Mouse (Mus musculus): ENCODE measurements at regions not wholly inside any gene's neighbourhood (a gene's known extent, or its start where the extent isn't known, plus 50 kb on each side); places are given as distances from the start of the nearest gene placed in this dataset.

DNA sequence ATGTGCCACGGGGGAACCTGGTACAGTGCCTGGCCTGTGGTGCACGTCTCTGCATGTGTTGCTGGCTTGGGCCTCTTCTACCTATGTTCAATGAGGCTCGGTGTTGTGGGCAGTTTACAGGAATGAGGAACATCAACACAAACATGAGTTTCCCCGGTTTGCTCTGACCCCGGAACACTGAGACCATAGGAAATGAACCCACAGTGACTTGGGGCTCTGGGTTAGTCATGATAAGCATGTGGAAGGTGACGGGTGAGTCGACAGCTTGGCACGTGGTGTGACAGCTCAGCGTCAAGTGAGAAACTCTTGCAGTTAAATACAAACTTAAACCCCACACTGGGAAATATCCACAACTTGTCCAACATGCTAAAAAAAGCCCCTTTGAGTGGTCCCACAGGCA, 122.4 kb upstream of the Klf14 start:
- intact Hi-C loops (cut with DNase I): no loop called here
- DNase-seq: no peak

DNA sequence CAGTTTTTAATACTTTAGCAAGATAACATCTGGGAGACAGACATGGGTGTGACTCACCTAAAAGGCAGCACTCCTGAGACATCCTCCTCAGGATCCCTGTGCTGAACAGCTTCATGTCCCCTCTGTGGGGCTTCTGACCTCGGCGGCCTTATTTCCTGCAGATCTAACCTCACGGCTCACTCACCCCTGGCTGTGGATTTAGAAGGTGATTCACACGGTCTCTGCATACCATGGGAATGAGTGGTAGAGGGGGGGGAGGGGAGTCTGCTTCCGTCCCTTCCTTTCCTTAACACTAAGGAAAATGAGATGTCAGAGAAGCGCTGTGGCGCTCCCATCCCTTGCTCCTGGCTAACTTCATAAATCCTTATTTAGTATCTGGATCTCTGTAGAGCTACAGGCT, 123.1 kb upstream of the Klf14 start:
- intact Hi-C loops (cut with DNase I): no loop called here
- no peak for DNase-seq

DNA sequence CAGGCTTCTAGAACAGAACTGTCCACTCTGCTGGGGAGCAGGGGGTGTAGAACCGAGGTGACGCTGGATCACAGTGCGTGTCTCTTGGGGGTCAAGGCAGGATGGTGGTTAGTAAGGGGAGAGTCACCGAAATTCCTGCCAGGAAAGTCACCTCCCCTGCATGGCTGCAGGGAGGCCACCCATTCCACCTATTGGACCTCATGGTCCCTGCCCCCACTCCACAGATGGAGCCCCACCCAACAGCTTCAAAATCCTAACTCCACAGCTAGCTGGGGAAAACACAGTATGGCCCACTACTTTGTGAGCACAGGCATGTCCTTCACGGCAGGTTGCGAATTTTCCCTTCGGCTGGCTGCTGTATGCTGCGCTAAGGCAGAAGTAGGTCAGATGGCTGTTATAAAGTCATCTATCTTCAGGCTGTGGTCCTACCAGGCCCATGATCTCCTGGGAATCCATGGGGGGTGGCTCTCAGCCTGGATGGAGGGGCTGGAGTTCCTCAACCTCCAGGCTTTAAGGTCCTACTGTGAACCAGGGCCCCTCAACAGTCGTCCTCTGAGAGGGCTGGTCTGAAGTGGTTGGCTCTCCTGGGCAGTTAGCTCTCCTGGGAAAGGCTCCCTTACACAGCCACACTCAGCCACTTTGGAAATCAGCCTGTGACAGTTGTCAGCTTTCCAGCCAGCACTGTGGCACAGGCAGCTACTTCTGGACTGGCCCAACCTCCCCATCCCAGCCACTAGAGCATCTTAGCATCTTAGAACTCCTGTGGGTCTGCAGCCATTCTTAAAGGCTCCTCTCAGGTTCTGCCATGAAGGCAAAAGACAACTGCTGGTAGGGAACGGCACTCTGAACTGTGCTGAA, 124.0 kb upstream of the Klf14 start:
- DNase-seq: peak; percentile 55 to 59
- intact Hi-C loops (cut with DNase I): no loop called here

DNA sequence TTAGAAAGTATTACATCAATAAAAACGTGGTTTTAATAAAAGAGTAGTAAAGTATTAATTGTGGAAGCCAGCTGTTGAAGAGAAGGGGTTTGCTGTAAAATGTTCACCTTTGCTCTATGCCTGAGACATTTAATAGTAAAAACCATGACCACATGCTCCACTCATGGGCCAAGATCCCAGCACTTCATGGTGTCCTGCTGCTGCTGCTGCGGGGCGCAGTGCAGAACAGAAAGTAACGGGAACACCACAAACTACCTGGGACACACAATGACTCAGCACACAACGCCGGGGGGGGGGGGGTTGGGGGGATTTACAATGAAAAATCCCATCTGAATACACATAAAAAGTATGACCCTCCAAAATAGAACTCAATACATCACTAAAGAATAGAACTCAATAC, 124.8 kb upstream of the Klf14 start:
- DNase-seq: no peak
- intact Hi-C loops (cut with DNase I): no loop called here

DNA sequence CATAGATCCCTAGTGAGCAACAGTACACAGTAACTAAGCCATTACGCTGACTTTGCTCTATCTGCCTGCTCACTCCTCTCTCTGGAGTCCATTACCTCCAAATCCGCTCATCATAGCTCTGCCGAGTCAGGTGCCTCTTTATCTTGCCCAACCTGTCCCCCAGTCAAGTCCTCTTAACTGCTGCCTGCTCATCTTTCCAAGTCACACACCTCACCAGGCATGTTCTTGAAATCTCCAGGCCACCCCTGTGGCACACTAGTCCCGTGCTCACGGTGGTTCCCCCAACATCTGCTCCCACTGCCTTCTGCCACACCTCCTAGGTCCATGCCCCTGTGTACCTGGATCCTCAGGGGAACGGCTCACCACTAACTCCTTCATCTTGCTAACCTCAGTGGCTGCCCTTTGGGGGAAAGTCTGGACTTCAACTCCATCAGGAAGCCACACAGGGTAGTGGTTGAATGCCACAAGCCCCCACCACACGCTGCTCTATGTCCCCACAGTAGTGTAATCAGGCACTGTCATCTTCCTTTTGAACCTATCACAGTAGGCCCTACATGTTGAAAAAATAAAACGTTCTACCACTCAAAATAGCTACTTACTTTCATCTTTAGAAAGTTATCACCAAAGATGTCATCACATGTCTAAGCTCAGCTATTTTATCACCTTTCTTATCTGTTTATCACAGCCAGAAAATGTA, 126.3 kb upstream of the Klf14 start:
- DNase-seq: no peak
- intact Hi-C loops (cut with DNase I): no loop called here

DNA sequence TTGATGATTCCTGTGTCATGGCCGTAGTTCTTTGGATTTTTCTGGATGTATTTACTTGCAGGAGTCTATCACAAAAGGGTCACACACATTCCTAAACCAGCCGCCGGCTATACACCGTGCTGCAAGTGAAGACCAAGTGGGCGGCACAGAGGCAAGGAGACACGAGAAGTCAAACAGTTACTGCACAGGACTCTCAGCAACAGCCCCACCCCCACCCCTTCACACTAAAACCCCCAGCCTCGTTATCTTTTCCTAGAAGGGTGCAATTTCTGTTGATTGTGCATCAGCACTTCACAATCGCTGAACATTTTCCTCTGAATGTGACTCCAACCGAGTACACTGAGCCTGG, 126.9 kb upstream of the Klf14 start:
- no peak for DNase-seq
- intact Hi-C loops (cut with DNase I): no loop called here

DNA sequence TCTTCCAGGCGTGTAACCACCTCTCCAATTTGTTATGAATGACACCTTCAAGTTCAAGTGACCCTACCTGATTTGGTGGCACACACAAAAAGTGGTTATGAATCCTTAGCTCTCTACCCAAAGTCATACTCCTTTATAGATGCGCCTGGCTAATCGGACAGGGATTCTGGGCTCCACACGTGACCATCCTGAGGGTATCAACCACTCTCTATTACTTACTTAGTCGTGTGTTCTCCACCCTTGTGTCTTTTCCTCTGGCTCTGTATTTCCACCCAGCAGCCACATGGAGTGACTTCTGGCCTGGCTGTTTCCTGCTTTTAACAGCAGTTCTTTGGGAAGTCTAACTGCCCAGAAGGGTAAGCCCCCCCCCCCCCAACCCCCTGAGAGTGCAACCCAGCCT, 127.4 kb upstream of the Klf14 start:
- DNase-seq: no peak
- intact Hi-C loops (cut with DNase I): no loop called here

DNA sequence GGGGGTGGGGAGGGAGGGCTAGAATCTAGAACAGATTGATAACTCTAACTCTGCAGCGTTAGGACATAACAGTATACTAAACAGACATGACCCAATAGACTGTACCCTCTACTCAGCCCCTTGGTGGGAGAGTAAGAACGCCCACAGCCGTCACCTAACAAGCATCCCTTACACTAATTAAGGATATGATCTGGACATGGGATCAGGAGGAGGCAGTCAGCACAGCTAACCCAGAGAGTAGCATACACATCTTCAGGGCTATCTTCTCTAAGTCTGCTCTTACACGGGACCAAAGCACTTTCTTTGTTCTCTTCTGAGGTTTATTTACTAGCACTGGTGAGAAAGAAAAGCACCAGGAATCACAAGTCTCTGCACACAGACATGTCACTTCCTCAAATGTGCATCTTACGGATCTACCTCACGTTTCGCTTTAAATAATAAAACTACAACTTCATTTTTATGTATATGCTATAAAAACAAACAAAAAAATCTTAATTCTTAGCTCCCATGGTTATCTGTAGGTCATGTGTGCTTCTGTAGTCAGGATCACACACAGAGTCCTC, 128.0 kb upstream of the Klf14 start:
- intact Hi-C loops (cut with DNase I): no loop called here
- no peak for DNase-seq

DNA sequence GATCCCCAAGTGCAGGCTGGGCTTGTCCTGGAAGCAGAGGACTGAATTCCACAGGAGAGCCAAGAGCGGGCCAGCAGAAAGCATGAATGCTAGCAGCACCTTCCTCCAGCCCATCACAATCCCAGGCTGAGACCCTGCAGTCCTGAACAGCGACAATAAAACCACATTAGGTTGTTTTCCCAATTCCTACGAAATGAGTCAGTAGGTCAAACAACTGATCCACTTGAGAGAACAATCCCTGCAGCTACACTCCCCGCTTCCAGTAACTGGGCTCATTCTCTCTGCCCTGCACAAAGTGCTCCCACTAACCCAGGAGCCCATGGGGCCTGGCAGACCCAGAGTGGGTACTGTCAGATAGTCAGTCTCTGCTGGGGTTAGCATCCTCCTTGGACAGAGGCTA, 128.6 kb upstream of the Klf14 start:
- intact Hi-C loops (cut with DNase I): no loop called here
- no peak for DNase-seq

DNA sequence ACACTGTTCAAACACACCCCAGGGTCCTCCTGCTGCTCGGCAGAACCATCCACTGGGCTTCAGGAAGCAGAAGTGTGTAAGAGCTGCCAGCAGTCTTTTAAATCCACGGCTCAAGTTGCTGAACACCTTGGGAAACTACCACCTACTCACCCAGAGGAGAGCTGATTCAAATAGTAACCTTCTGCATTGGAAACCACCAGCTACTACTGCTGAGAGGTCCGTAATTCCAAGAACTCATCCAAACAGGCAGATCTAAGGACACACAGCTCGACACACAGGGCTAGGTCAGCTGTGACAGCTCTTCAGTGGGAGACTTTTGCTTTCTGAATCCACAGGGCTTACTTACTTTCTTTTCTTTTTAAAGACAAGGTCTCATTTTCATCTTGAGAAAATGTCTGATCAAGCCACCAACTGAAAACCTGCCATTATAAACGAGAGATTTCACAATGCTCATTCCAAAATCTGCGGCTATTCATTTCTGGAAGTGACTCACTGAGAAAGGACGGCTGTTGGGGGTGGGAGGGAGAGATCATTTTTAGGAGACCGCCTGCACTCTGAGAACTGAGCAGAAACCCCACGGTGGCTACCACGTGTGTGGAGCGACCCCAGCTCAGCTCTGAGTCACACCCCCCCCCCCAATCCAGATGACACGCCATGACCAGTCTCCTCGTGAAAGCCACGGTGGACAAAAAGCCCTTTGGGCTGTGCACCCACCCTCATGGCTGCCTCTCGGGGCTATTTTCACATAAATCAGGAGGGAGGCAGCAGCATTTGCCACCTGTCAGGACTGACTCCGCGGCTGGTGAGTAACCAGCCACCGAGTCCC, 129.5 kb upstream of the Klf14 start:
- DNase-seq: no peak
- intact Hi-C loops (cut with DNase I): no loop called here

DNA sequence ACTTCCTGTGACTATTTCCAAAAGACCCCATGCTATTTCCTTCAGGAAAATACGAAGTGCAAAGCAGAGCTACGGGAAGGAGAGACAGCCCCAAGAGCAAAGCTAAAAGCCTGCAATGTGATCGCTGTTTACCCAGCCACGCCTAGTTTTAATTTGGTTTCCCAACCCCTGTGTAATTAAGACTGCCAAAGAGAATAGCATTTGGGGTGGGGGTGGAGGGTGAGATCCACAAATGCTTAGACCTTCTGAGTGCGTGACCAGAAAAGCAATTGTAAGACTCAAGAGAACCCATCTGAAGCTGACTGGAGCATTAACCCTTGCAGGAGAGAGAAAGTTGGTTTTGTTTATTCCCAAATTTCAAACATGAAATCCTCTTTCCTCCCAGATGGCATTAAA, 130.1 kb upstream of the Klf14 start:
- intact Hi-C loops (cut with DNase I): no loop called here

DNA sequence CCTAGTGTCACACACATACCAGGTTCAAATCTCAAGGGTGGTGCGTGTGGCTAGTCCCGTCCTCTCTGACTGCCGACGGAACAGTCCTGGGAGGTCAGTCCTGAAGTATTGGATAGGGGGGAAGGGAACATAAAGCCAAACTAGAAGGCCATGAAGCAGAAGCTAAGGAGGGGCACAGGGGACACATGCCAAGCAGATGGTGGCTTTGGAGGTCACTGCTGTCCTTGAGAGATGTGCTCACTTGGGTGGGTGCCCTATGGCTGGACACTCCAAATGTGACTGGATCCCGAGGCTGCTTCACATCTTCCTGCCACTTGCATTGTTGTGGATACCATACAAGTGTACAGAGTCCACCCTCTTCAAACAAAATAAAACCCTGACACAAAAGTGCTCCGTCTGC, 131.4 kb upstream of the Klf14 start:
- intact Hi-C loops (cut with DNase I): no loop called here
- no peak for DNase-seq

More for the DNA sequence above, 130.1 kb upstream of the Klf14 start:
- no peak for DNase-seq

DNA sequence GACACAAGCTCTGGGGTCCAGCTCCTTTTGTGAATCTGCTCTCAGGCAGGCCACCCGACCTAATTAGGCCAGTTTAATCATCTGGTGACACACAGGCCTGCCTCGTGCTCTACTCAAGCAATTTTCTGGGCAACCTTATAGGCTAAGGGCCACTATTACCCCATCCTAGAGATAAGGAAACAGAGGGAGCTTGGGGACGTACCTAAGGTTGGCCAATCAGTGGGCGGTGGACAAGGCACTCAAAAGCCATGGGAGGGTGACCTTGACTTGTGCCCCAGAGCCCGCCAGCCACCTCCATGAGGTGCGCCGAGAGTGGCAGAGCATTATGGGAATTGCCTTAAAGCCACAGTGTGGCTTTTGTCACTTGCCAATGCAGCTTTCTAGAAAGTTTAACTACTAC, 131.9 kb upstream of the Klf14 start:
- no peak for DNase-seq
- intact Hi-C loops (cut with DNase I): no loop called here

DNA sequence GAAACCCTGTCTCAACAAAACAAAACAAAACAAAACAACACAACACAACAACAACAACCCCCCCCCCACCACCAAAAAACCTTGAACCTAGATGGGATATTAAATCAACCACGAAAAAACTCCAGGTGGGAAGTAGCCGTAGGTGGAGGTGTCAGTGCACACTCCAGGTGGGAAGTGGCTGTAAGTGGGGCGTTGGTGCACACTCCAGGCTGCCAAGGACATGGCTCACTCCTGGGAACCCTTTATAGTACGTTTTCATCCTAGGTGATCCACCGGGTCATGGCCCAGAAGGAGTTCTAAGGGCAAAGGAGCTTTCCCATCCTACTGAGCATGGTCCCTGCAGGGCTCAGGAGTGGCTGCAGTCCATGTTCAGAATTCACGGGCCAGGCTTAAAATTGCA, 133.4 kb upstream of the Klf14 start:
- intact Hi-C loops (cut with DNase I): no loop called here
- no peak for DNase-seq

DNA sequence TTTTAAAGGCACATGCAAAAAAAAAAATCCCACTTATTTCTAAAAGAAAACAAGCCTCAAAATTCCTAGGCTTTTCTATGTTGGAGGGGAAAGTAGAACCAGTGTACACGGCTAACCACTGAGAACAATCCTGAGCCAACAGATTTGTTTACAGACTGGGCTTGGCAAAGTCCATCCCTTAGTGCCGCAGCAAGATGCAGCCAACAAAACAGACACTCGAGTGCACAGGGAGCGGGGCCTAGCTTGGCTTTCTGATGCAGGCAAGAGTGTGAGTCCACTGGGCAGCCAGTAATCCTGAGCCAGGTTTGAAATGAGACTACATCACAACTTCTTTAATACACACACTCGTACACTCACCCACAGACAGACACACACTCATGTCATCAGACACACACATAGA, 133.9 kb upstream of the Klf14 start:
- DNase-seq: no peak
- intact Hi-C loops (cut with DNase I): no loop called here

DNA sequence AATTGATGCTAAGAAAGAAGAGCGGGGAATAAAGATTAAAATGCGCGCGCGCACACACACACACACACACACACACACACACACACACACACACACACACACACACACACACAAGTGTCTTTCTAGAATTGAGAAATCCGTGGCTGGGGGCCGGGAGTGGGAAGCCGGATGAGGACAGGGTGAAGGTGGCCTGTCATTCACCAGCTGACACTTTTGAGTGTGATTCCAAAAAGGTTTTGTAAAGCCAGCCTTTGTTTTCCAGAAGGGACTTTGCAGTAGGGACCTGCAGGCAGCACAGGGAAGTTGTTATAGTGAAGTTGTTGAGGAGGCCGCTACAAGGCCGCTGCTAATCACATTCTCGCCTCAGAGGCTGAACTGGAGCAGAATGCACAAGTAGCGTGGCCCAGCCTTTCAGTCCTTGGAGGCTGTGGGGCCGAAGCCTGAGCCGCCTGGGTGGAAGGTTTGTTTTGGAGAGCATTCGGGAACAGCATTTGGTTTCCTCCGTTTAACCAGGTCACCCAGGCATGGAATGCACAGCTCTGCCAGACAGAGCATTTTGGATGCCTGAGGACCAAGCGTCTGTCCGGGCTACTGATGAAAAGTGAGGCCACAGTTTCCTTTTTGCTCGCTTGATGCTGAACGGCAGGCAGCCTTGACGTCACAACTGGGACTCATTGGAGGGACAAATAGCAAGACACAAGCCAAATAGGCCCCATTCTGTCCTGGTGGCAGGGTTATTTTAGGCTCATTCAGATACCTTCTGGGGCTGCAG, 137.3 kb upstream of the Klf14 start:
- peak; percentile 52 to 62 for DNase-seq
- intact Hi-C loops (cut with DNase I): no loop called here

DNA sequence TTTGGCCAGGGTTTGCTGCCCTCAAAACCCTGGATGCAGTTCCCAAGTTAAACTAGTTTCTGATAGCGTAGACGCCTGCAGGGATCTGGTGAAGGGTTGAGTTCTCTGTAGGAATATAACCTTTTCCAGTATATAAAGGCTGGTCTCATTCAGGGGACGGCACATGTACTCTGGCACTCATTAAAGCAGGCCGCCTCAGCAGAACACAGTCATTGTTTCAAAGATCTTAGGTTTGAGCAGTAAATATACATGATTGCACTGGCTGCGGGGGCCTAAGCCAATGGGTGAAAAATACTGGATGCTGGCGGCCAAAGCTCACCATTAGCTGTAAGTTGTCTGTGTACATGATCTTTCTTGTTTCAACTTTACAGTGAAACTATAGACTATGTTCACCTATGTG, 137.9 kb upstream of the Klf14 start:
- DNase-seq: no peak
- intact Hi-C loops (cut with DNase I): no loop called here

DNA sequence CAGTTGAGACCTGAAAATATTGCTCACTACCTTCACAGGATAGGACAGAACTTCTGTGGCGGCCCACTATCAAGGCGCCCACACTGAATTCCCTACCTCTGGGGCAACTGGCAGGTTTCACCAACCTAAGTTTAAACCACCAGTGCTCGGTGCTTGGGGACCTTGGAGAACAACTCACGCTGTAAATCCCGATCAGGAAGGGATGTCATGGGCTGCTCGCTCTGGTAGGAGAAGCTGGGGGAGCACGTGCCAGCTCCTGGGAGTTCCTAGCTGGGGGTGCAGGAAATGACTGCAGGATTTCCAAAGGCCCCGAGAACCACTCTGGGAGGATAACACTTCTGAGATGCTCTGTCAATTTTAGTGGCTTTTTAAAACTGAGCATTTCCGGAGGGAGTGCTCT, 138.4 kb upstream of the Klf14 start:
- intact Hi-C loops (cut with DNase I): no loop called here
- DNase-seq: no peak

DNA sequence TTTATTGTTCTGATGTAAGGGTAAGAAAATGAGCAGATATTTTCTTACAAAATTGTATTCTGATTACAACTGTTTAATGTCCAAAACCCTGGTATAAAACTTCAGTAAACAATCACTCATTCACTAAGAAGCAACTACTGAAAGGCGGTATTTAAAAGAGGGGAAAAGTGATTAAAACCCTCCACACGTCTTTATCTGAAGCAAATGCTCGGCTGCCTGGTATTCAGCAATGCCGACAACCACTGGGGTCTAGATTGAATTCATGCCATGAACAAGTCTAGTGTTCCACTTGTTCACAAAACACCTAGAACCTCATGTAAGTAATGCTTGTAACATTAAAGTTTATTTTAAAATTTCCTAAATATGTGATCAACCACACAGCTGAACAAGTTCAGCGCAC, 139.2 kb upstream of the Klf14 start:
- DNase-seq: no peak
- intact Hi-C loops (cut with DNase I): no loop called here

DNA sequence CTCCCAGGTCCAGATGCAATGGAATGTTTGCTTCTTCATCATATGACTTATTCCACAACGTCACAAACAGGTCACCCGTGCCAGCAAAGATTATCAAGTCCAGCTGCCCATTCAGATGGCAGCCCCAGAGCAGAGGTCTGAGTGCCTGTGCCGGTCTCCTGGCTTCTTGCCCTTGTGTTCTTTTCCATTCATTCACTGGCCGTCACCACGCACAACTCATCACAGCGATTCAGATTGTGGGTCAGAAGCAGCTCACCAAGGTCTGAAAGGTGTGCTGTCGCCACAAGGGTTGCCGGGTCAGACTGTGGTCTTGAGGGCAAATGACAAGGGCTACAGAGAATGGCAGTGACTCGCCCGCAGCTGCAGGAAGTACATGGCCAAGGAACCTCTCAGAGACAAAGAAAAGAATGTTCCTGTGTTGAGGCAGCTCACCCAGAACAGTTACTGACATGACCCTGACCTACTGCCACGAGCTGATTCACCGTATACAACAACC, 141.3 kb upstream of the Klf14 start:
- intact Hi-C loops (cut with DNase I): no loop called here

More for the DNA sequence above, 141.3 kb upstream of the Klf14 start:
- peak; percentile 48 to 63 for DNase-seq

Measured in heart, postnatal 36 days (tissue).